In the genomic region with DNA sequence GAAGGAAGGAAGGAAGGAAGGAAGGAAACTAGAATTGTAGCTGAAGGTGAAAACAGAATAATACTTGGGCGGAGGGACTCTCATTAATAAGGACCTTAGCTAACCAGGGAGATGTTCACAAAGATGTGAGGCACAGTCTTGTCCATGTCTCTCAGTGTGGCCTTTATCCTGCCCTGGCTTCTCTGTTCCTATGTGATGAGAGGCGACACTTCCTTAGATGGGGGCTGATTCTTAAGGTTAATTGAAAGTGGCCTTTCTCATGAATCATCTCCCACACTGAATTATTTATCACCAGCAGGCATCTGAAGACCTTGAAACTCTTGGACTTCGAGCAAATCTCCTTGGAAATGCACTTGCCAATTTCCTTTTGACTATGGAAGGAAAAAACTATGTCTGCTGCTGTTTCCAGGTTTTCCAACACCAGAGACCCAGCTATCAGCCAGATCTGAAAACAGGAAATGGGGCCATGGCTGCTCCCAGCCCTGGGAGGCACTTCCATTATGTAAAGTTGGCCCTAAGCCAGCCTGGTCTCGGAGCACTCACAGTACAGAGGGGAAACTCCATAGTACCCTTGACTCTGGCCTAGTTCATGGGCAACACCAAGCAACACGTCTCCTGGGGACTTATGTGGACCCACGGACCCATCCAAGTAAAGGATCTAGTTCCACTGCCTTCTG, we compare ENCODE assay signal across 12 mouse cellular contexts. TPM values are rescaled to one million over a fixed set of nuclear protein-coding genes. Genes with fewer than 3 reads are reported as not detected.
DNase-seq lines count a peak whose midpoint lies in the region; ATAC-seq and TF ChIP-seq lines count a peak whose summit lies in the region.
"Had no signal": no experiment of that assay in that cellular context is flagged by ENCODE, and none has a peak within 500 bp of the region (broad histone marks: within the 10 kb centered on the region; RNA-seq: fewer than 3 reads in every experiment).

No protein-coding gene starts in this region.

- no peaks in the 10 kb centered on the region for H3K36me3 ChIP-seq in heart, embryonic 10.5 days
- no peaks in the 10 kb centered on the region for H3K36me3 ChIP-seq in stomach, postnatal 0 days (ENCODE audit: control insufficient read depth, insufficient read depth, low read length)

- no peak overlapping the region for H3K4me3 ChIP-seq in heart, embryonic 10.5 days
- H3K4me3 ChIP-seq in stomach, postnatal 0 days (ENCODE audit: low read depth, low read length): no peak overlapping the region
- H3K4me3 ChIP-seq: megakaryocyte, embryonic 14.5 days had no signal

- peak; percentile 83 for DNase-seq in heart, embryonic 10.5 days (ENCODE audit: low spot score)
- DNase-seq in heart, adult 11 months: no peak
- DNase-seq in retina, postnatal 1 day: peak; percentile 67
- no peak for DNase-seq in retina, embryonic 14.5 days (ENCODE audit: low spot score)
- peak; percentile 79 for DNase-seq in kidney, postnatal 10 days
- DNase-seq in stomach, postnatal 0 days (ENCODE audit: low spot score): peak; percentile 49
- DNase-seq in left cerebral cortex, adult 8-10 months (ENCODE audit: low spot score in 2 of 2): no peak
- DNase-seq: gastrocnemius, postnatal 25 days; layer of hippocampus, postnatal 36 days had no signal

- H3K4me1 ChIP-seq in heart, embryonic 10.5 days: peaks cover 8% of the 10 kb centered on the region
- H3K4me1 ChIP-seq in stomach, postnatal 0 days (replicated peaks; ENCODE audit: control insufficient read depth, insufficient read depth): no peaks in the 10 kb centered on the region
- H3K4me1 ChIP-seq: megakaryocyte, embryonic 14.5 days had no signal

- no peak overlapping the region for H3K4me2 ChIP-seq in stomach, postnatal 0 days (replicated peaks; ENCODE audit: low read depth)

- TF ChIP-seq CTCF in stomach, postnatal 0 days (IDR thresholded peaks at IDR 0.05; ENCODE audit: low read depth): no peak

- no peak overlapping the region for H3K9ac ChIP-seq in stomach, postnatal 0 days (ENCODE audit: low read length)

- no peak overlapping the region for H3K27ac ChIP-seq in heart, embryonic 10.5 days
- no peak overlapping the region for H3K27ac ChIP-seq in stomach, postnatal 0 days (replicated peaks)

- 57% methylated on average over 6 of the region's 6 CpGs for WGBS in heart, embryonic 10.5 days
- 61% methylated on average over 6 of the region's 6 CpGs for WGBS in stomach, postnatal 0 days

- TF ChIP-seq EP300 in stomach, postnatal 0 days (optimal IDR thresholded peaks at IDR 0.05): no peak

- H3K9me3 ChIP-seq in heart, embryonic 10.5 days: no peaks in the 10 kb centered on the region
- H3K9me3 ChIP-seq in stomach, postnatal 0 days (ENCODE audit: control insufficient read depth, low read length): no peaks in the 10 kb centered on the region

- peaks cover 41% of the 10 kb centered on the region for H3K27me3 ChIP-seq in heart, embryonic 10.5 days (ENCODE audit: insufficient read depth, poor library complexity, severe bottlenecking)
- H3K27me3 ChIP-seq in stomach, postnatal 0 days (ENCODE audit: control insufficient read depth, insufficient read depth, low read length): no peaks in the 10 kb centered on the region

- peak; percentile 61 for ATAC-seq in stomach, postnatal 0 days (ENCODE audit: low FRiP score, low TSS enrichment)
- no peak for ATAC-seq in granulocyte monocyte progenitor cell, adult 5-6 weeks (replicated peaks; ENCODE audit: poor library complexity, severe bottlenecking)

RNA-seq across cellular contexts. Expression of a gene that starts 3.8 kb away (rescaled TPM):
- polyA plus RNA-seq in heart, embryonic 10.5 days (2016; fragmentation: Nextera tagmentation; extraction: Ambion mirVana): 0.29 and 0.52 TPM in 2 replicates
- polyA plus RNA-seq in stomach, postnatal 0 days (2015; fragmentation: Nextera tagmentation; extraction: Ambion mirVana): 1.0 and 1.5 TPM in 2 replicates
- total RNA-seq in left cerebral cortex, adult 8-10 months (2022): under 1 TPM; 0.33 to 0.80 (median 0.52) TPM
- total RNA-seq in granulocyte monocyte progenitor cell, adult 5-6 weeks (2014; fragmentation: Nextera tagmentation): not detected in 2 replicates
- total RNA-seq in granulocyte monocyte progenitor cell, adult 5-6 weeks (2017): not detected in 2 replicates
- total RNA-seq: neutrophil, adult 5-6 weeks had no signal

RNA-seq across cellular contexts. Expression of a gene that starts 14.1 kb away (rescaled TPM):
- polyA plus RNA-seq in heart, embryonic 10.5 days (2016; fragmentation: Nextera tagmentation; extraction: Ambion mirVana): 0.17 and 0.46 TPM in 2 replicates
- polyA plus RNA-seq in stomach, postnatal 0 days (2015; fragmentation: Nextera tagmentation; extraction: Ambion mirVana): 0.12 and 0.46 TPM in 2 replicates
- 1 to 10 TPM; 2.9 to 3.5 (median 3.2) TPM for total RNA-seq in left cerebral cortex, adult 8-10 months (2022)
- not detected in 2 replicates for total RNA-seq in granulocyte monocyte progenitor cell, adult 5-6 weeks (2014; fragmentation: Nextera tagmentation)
- not detected in 2 replicates for total RNA-seq in granulocyte monocyte progenitor cell, adult 5-6 weeks (2017)
- total RNA-seq: neutrophil, adult 5-6 weeks had no signal

Comparison
In these comparisons a context has a peak if more than half of its experiments do, and no peak if none do; other contexts are left out.
1. DNase-seq: peak in heart, embryonic 10.5 days (single experiment), retina, postnatal 1 day (single experiment), kidney, postnatal 10 days (single experiment) and stomach, postnatal 0 days (single experiment); none in heart, adult 11 months (single experiment), retina, embryonic 14.5 days (single experiment) and left cerebral cortex, adult 8-10 months (0 of 2).